Mouse (Mus musculus) T-helper 2 cell (primary cell): ENCODE data around the gene Dnttip1.

Source experiments
- in situ Hi-C: fragments of 300-600 bp; cut with MboI, MseI; formaldehyde crosslinking; loops from one replicate; pipeline ENCODE4 v1.15.1; 2025; ENCODE audit warnings: high pct_unique_total_duplicates

Gene Dnttip1

GRCm38 (mm10) chr2:164779481-164780086 lies 33.8 kb downstream of the Dnttip1 start, which contains the start of gene Tnnc2:
Gene Tnnc2 (minus strand): TSS chr2:164779967.
- in situ Hi-C loops: no loop called here

- in situ Hi-C loops: no loop called here
Measured at GRCm38 (mm10) chr2:164781876-164782275, 36.1 kb downstream of the Dnttip1 start.

GRCm38 (mm10) chr2:164783926-164784581 lies 38.3 kb downstream of the Dnttip1 start:
- in situ Hi-C loops: no loop called here

- in situ Hi-C loops: no loop called here
Measured at GRCm38 (mm10) chr2:164784869-164785420, 39.2 kb downstream of the Dnttip1 start.

- in situ Hi-C loops: no loop called here
Measured at GRCm38 (mm10) chr2:164785481-164786387, 40.0 kb downstream of the Dnttip1 start, which contains the start of gene Snx21. Gene Snx21 (plus strand): TSS chr2:164785823.

GRCm38 (mm10) chr2:164786388-164786885 lies 40.7 kb downstream of the Dnttip1 start:
- in situ Hi-C loops: no loop called here

- in situ Hi-C loops: no loop called here
Measured at GRCm38 (mm10) chr2:164787032-164787431, 41.2 kb downstream of the Dnttip1 start.

- in situ Hi-C loops: no loop called here
Measured at GRCm38 (mm10) chr2:164787779-164788178, 42.0 kb downstream of the Dnttip1 start.

- in situ Hi-C loops: no loop called here
Measured at GRCm38 (mm10) chr2:164788411-164788810, 42.6 kb downstream of the Dnttip1 start.

- in situ Hi-C loops: loop anchor here (10.0 kb wide), 1 partner anchor 524 kb away; no protein-coding TSS in a partner anchor
Measured at GRCm38 (mm10) chr2:164790451-164790850, 44.7 kb downstream of the Dnttip1 start.

GRCm38 (mm10) chr2:164791841-164792261 lies 46.1 kb downstream of the Dnttip1 start:
- in situ Hi-C loops: loop anchor here (10.0 kb wide), 1 partner anchor 523 kb away; no protein-coding TSS in a partner anchor

GRCm38 (mm10) chr2:164792400-164793190 lies 46.8 kb downstream of the Dnttip1 start:
- in situ Hi-C loops: loop anchor here (10.0 kb wide), 1 partner anchor 522 kb away; no protein-coding TSS in a partner anchor

GRCm38 (mm10) chr2:164793236-164793635 lies 47.5 kb downstream of the Dnttip1 start:
- in situ Hi-C loops: loop anchor here (10.0 kb wide), 1 partner anchor 522 kb away; no protein-coding TSS in a partner anchor

GRCm38 (mm10) chr2:164793772-164794171 lies 48.0 kb downstream of the Dnttip1 start:
- in situ Hi-C loops: loop anchor here (10.0 kb wide), 1 partner anchor 521 kb away; no protein-coding TSS in a partner anchor

GRCm38 (mm10) chr2:164794293-164794692 lies 48.5 kb downstream of the Dnttip1 start:
- in situ Hi-C loops: loop anchor here (10.0 kb wide), 1 partner anchor 521 kb away; no protein-coding TSS in a partner anchor

- in situ Hi-C loops: loop anchor here (10.0 kb wide), 1 partner anchor 519 kb away; no protein-coding TSS in a partner anchor
Measured at GRCm38 (mm10) chr2:164795868-164796267, 50.1 kb downstream of the Dnttip1 start.

- in situ Hi-C loops: loop anchor here (10.0 kb wide), 1 partner anchor 516 kb away; no protein-coding TSS in a partner anchor
Measured at GRCm38 (mm10) chr2:164798554-164798953, 52.8 kb downstream of the Dnttip1 start.

- in situ Hi-C loops: no loop called here
Measured at GRCm38 (mm10) chr2:164800252-164801004, 54.6 kb downstream of the Dnttip1 start.

GRCm38 (mm10) chr2:164803201-164803920 lies 57.6 kb downstream of the Dnttip1 start:
- in situ Hi-C loops: no loop called here
